Mouse (Mus musculus): ENCODE measurements around the gene Ldlr. TPM values are rescaled to one million over a fixed set of nuclear protein-coding genes. Genes with fewer than 3 reads are reported as not detected.
"Not testable (repeated sequence)": the region's sequence is repeated elsewhere in the genome, so short reads cannot be mapped to it uniquely, and the experiment has no call there.

The Ldlr gene
- polyA plus RNA-seq, 2 experiments, result 18.4 to 36.9 TPM

GRCm38 (mm10) chr9:21791861-21792260 lies 68.6 kb downstream of the Ldlr start:
- Histone ChIP-seq H3K27me3 (ENCODE audit: control insufficient read depth, insufficient read depth, low read length) (no peaks in the 10 kb centered on the region), H3K36me3 (ENCODE audit: control insufficient read depth, insufficient read depth, low read length) (peaks cover 88% of the 10 kb centered on the region), H3K9me3 (ENCODE audit: control insufficient read depth, low read length) (no peaks in the 10 kb centered on the region), H3K4me1 (ENCODE audit: control insufficient read depth, insufficient read depth, low read length) (peaks cover 21% of the 10 kb centered on the region), H3K27ac (replicated peaks; ENCODE audit: low read depth, low read length) (no peak overlapping the region), H3K4me3 (replicated peaks; ENCODE audit: low read length) (no peak overlapping the region), H3K9ac (ENCODE audit: low read depth, low read length, severe bottlenecking) (no peak overlapping the region), H3K4me2 (replicated peaks; ENCODE audit: low read depth, low read length, severe bottlenecking) (no peak overlapping the region)
- DNase-seq (ENCODE audit: low spot score) (no peak), ATAC-seq (ENCODE audit: low FRiP score, low read depth) (no peak)
- no peak for TF ChIP-seq POLR2A (IDR thresholded peaks at IDR 0.05; ENCODE audit: borderline replicate concordance, extremely low read depth, insufficient read depth, insufficient read length)
- 82% methylated on average over 8 of the region's 8 CpGs for WGBS

GRCm38 (mm10) chr9:21792644-21793043 lies 69.4 kb downstream of the Ldlr start:
- 54% methylated on average over 8 of the region's 8 CpGs for WGBS
- Histone ChIP-seq H3K4me1 (ENCODE audit: control insufficient read depth, insufficient read depth, low read length) (peaks cover 24% of the 10 kb centered on the region), H3K27me3 (ENCODE audit: control insufficient read depth, insufficient read depth, low read length) (no peaks in the 10 kb centered on the region), H3K9me3 (ENCODE audit: control insufficient read depth, low read length) (no peaks in the 10 kb centered on the region), H3K27ac (replicated peaks; ENCODE audit: low read depth, low read length) (no peak overlapping the region), H3K9ac (ENCODE audit: low read depth, low read length, severe bottlenecking) (no peak overlapping the region), H3K4me3 (replicated peaks; ENCODE audit: low read length) (no peak overlapping the region), H3K36me3 (ENCODE audit: control insufficient read depth, insufficient read depth, low read length) (peaks cover 81% of the 10 kb centered on the region), H3K4me2 (replicated peaks; ENCODE audit: low read depth, low read length, severe bottlenecking) (no peak overlapping the region)
- DNase-seq (ENCODE audit: low spot score) (peak; percentile 65), ATAC-seq (ENCODE audit: low FRiP score, low read depth) (0 out of 2 replicates have a peak, but pooled peaks have one; percentile 12)
- TF ChIP-seq POLR2A (IDR thresholded peaks at IDR 0.05; ENCODE audit: borderline replicate concordance, extremely low read depth, insufficient read depth, insufficient read length), result no peak

- H3K9ac ChIP-seq (ENCODE audit: low read depth, low read length, severe bottlenecking); H3K9me3 ChIP-seq (ENCODE audit: control insufficient read depth, low read length); DNase-seq (ENCODE audit: low spot score); H3K27ac ChIP-seq (replicated peaks; ENCODE audit: low read depth, low read length); H3K4me3 ChIP-seq (replicated peaks; ENCODE audit: low read length); H3K27me3 ChIP-seq (ENCODE audit: control insufficient read depth, insufficient read depth, low read length); ATAC-seq (ENCODE audit: low FRiP score, low read depth); H3K4me2 ChIP-seq (replicated peaks; ENCODE audit: low read depth, low read length, severe bottlenecking): not testable (repeated sequence)
- WGBS, result 96% methylated on average over 6 of the region's 6 CpGs
- H3K36me3 ChIP-seq (ENCODE audit: control insufficient read depth, insufficient read depth, low read length), result peaks cover 73% of the 10 kb centered on the region
- H3K4me1 ChIP-seq (ENCODE audit: control insufficient read depth, insufficient read depth, low read length), result peaks cover 18% of the 10 kb centered on the region
Measured at GRCm38 (mm10) chr9:21793507-21793906, 70.2 kb downstream of the Ldlr start.

GRCm38 (mm10) chr9:21794344-21794834 lies 71.1 kb downstream of the Ldlr start:
- Histone ChIP-seq H3K4me2 (replicated peaks; ENCODE audit: low read depth, low read length, severe bottlenecking) (no peak overlapping the region), H3K36me3 (ENCODE audit: control insufficient read depth, insufficient read depth, low read length) (peaks cover 64% of the 10 kb centered on the region), H3K27me3 (ENCODE audit: control insufficient read depth, insufficient read depth, low read length) (no peaks in the 10 kb centered on the region), H3K9me3 (ENCODE audit: control insufficient read depth, low read length) (no peaks in the 10 kb centered on the region), H3K4me3 (replicated peaks; ENCODE audit: low read length) (no peak overlapping the region), H3K27ac (replicated peaks; ENCODE audit: low read depth, low read length) (no peak overlapping the region), H3K4me1 (ENCODE audit: control insufficient read depth, insufficient read depth, low read length) (peaks cover 18% of the 10 kb centered on the region), H3K9ac (ENCODE audit: low read depth, low read length, severe bottlenecking) (no peak overlapping the region)
- no peak for DNase-seq (ENCODE audit: low spot score)
- no peak for TF ChIP-seq POLR2A (IDR thresholded peaks at IDR 0.05; ENCODE audit: borderline replicate concordance, extremely low read depth, insufficient read depth, insufficient read length)
- 95% methylated on average over 16 of the region's 18 CpGs for WGBS
- no peak for ATAC-seq (ENCODE audit: low FRiP score, low read depth)

GRCm38 (mm10) chr9:21794925-21795324 lies 71.6 kb downstream of the Ldlr start:
- Histone ChIP-seq H3K4me2 (replicated peaks; ENCODE audit: low read depth, low read length, severe bottlenecking) (no peak overlapping the region), H3K9me3 (ENCODE audit: control insufficient read depth, low read length) (no peaks in the 10 kb centered on the region), H3K4me1 (ENCODE audit: control insufficient read depth, insufficient read depth, low read length) (peaks cover 18% of the 10 kb centered on the region), H3K27me3 (ENCODE audit: control insufficient read depth, insufficient read depth, low read length) (no peaks in the 10 kb centered on the region), H3K27ac (replicated peaks; ENCODE audit: low read depth, low read length) (no peak overlapping the region), H3K36me3 (ENCODE audit: control insufficient read depth, insufficient read depth, low read length) (peaks cover 61% of the 10 kb centered on the region), H3K4me3 (replicated peaks; ENCODE audit: low read length) (no peak overlapping the region), H3K9ac (ENCODE audit: low read depth, low read length, severe bottlenecking) (no peak overlapping the region)
- WGBS, result 97% methylated on average over 21 of the region's 25 CpGs
- no peak for ATAC-seq (ENCODE audit: low FRiP score, low read depth)
- DNase-seq (ENCODE audit: low spot score), result no peak
- TF ChIP-seq POLR2A (IDR thresholded peaks at IDR 0.05; ENCODE audit: borderline replicate concordance, extremely low read depth, insufficient read depth, insufficient read length), result no peak

GRCm38 (mm10) chr9:21795579-21795978 lies 72.3 kb downstream of the Ldlr start:
- DNase-seq (ENCODE audit: low spot score), result no peak
- Histone ChIP-seq H3K9ac (ENCODE audit: low read depth, low read length, severe bottlenecking) (0 out of 2 replicates have a peak overlapping the region, but pooled peaks have one; percentile 43), H3K4me2 (replicated peaks; ENCODE audit: low read depth, low read length, severe bottlenecking) (peak overlapping the region; percentile 63), H3K36me3 (ENCODE audit: control insufficient read depth, insufficient read depth, low read length) (peaks cover 57% of the 10 kb centered on the region), H3K27me3 (ENCODE audit: control insufficient read depth, insufficient read depth, low read length) (no peaks in the 10 kb centered on the region), H3K9me3 (ENCODE audit: control insufficient read depth, low read length) (no peaks in the 10 kb centered on the region), H3K4me1 (ENCODE audit: control insufficient read depth, insufficient read depth, low read length) (peaks cover 18% of the 10 kb centered on the region), H3K27ac (replicated peaks; ENCODE audit: low read depth, low read length) (no peak overlapping the region), H3K4me3 (replicated peaks; ENCODE audit: low read length) (peak overlapping the region; percentile 8; the same call in 1 of the 2 replicates)
- WGBS, result 76% methylated on average over 5 of the region's 5 CpGs
- no peak for ATAC-seq (ENCODE audit: low FRiP score, low read depth)
- no peak for TF ChIP-seq POLR2A (IDR thresholded peaks at IDR 0.05; ENCODE audit: borderline replicate concordance, extremely low read depth, insufficient read depth, insufficient read length)

Measured in limb, embryonic 14.5 days (tissue).